Mouse (Mus musculus) brain, adult 10 weeks (tissue): ENCODE data around the gene Polr3c. TPM values are rescaled to one million over a fixed set of nuclear protein-coding genes. Genes with fewer than 3 reads are reported as not detected.

Experiments used
- polyA plus RNA-seq: library from polyadenylated mRNA; stranded (reverse); fragments of 350-450 nt; fragmentation: Illumina TruSeq; extraction: RNeasy Lipid Tissue Mini Kit (QIAGEN cat#74804); gene quantifications from one replicate; pipeline ENCODE4 v1.2.3, GENCODE M21; 2015; ENCODE audit warnings: low read depth, low replicate concordance

The Polr3c gene
- polyA plus RNA-seq: 28.5 TPM

DNA sequence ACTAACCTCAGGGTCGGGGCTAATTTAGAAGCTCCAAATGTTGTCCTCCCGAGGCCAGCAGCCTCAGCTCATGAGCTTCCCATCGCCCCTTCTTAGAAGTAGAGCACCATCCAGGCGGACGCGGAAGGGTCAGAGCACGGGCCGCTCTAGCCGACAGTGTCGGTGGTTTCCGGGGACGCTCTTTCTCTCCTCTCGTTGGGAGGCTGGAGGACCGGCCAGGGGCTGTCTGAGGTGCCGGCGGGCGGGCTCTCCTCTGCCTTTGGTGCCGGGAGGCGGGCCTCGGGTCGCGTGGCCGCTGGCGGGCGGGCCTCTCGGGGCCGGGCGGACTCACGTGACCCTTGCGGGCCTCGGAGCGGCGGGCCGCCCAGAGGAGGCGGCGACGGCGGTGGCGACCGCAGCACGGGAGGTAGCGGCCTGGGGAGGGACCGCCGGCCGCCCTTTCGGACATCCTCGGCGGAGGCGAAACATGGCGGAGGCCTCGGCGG, at the start of gene Polr3c, which contains the start of gene Rnf115:
TSS of gene Polr3c (minus strand) at position 286 of the 485 bp plus-strand sequence.
TSS of gene Rnf115 (plus strand) at position 322 of the 485 bp plus-strand sequence.

DNA sequence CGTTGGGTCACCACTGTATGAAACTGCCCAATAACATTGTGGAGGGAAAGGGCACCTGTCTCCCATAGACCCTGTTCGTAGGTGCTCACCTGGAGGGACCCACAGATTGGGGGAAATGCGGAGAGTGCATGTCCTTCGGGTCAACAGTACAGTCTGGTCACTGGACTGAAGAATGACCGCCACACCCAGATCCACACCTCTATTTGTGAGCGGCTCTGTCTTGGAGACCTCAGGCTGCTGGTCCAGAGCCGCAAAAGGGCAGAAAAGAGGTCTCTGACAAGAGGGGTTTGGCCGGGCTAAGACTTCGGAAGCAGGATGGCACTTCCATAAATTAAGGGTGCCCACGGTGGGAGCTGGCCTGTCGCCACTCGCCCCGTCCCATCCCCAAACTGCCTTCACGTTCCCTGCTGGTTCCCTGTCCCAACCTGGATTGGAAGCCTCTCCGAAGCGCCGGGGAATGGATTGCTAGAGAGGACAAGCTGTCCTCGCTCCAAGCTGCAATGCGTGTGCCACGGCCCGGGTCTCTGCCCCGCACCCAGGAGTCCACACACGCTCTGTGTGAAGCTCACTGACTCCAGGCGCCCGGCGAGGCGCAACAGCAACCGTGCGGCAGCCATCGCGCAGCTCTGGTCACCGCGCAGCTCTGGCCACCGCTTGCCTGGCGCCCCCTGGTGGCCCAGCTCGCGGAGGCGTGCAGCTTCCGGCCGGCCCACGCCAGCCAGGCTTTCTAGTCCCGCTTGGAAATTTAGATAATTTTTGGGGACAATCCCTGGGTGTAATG, 19.3 kb downstream of the Polr3c start, which contains the start of gene Nudt17:
TSS of gene Nudt17 (minus strand) at position 660 of the 781 bp plus-strand sequence.

GRCm38 (mm10) chr3:96696198-96696765, 31.1 kb downstream of the Polr3c start, which contains the start of gene Pias3:
TSS of gene Pias3 (plus strand) at chr3:96696384.

GRCm38 (mm10) chr3:96669727-96670468, 57.5 kb downstream of the Polr3c start, which contains the start of gene Ankrd35:
TSS of gene Ankrd35 (plus strand) at chr3:96670131.

Other genes starting within 250 kb of the Polr3c start
- gene Hfe2, start 202.5 kb downstream of the Polr3c start, polyA plus RNA-seq: 0.94 TPM
- gene Txnip, start 169.7 kb downstream of the Polr3c start, polyA plus RNA-seq: 25.5 TPM
- gene Gm16253, start 150.6 kb downstream of the Polr3c start, polyA plus RNA-seq: not detected
- 39.7 TPM for gene Polr3gl, start 133.4 kb downstream of the Polr3c start, polyA plus RNA-seq
- gene Ankrd34a, start 131.0 kb downstream of the Polr3c start, polyA plus RNA-seq: 43.7 TPM
- 15.8 TPM for gene Lix1l, start 126.5 kb downstream of the Polr3c start, polyA plus RNA-seq
- gene Rbm8a, start 97.7 kb downstream of the Polr3c start, polyA plus RNA-seq: 41.9 TPM
- 73.8 TPM for gene Pex11b, start 92.3 kb downstream of the Polr3c start, polyA plus RNA-seq
- 0.12 TPM for gene Gm42957, start 92.2 kb downstream of the Polr3c start, polyA plus RNA-seq
- gene Itga10, start 82.0 kb downstream of the Polr3c start, polyA plus RNA-seq: 2.6 TPM
- 6.8 TPM for gene Ankrd35, start 57.5 kb downstream of the Polr3c start, polyA plus RNA-seq
- 23.9 TPM for gene Pias3, start 31.2 kb downstream of the Polr3c start, polyA plus RNA-seq
- gene Nudt17, start 19.1 kb downstream of the Polr3c start, polyA plus RNA-seq: 13.2 TPM
- 60.1 TPM for gene Rnf115, start within 50 bp of the Polr3c start, polyA plus RNA-seq
- gene Pdzk1, start 101.7 kb upstream of the Polr3c start, polyA plus RNA-seq: not detected
- not detected for gene Cd160, start 101.7 kb upstream of the Polr3c start, polyA plus RNA-seq
- 0.27 TPM for gene Gja5, start 177.1 kb upstream of the Polr3c start, polyA plus RNA-seq
- 29.8 TPM for gene Gpr89, start 177.7 kb upstream of the Polr3c start, polyA plus RNA-seq
- not detected for gene Gja8, start 198.4 kb upstream of the Polr3c start, polyA plus RNA-seq